Mouse (Mus musculus): ENCODE measurements around the gene Gm10490.

GRCm38 (mm10) chrX:7937667-7938066 is 28.3 kb downstream of the Gm10490 start:
- no peak for TF ChIP-seq CTCF (IDR thresholded peaks at IDR 0.05; ENCODE audit: low read depth, low read length)
- no peak for TF ChIP-seq TAL1 (conservative IDR thresholded peaks at IDR 0.05; ENCODE audit: low read depth, low read length)

Data from G1E (cell line).